Mouse (Mus musculus) adrenal gland, postnatal 25 days (tissue): ENCODE data around the gene Armc6. TPM values are rescaled to one million over a fixed set of nuclear protein-coding genes. Genes with fewer than 3 reads are reported as not detected.
"Not testable (repeated sequence)": the region's sequence is repeated elsewhere in the genome, so short reads cannot be mapped to it uniquely, and the experiment has no call there.

Source experiments
- DNase-seq: peaks from one replicate; pipeline ENCODE4 v3.0.0; 2021; ENCODE audit warnings: mixed read lengths
- total RNA-seq: library from RNA; stranded (reverse); gene quantifications from 2 replicates; pipeline ENCODE4 v1.2.3, GENCODE M21; 2021

Gene Armc6
- total RNA-seq, 1 experiment from 2014 or later = 11.3 TPM

- no peak for DNase-seq
These were observed 3.4 kb downstream of the Armc6 start for GRCm38 (mm10) chr8:70230837-70231236.

- no peak for DNase-seq
These were observed 6.3 kb downstream of the Armc6 start for GRCm38 (mm10) chr8:70227997-70228396.

GRCm38 (mm10) chr8:70223341-70223740, 10.9 kb downstream of the Armc6 start:
- peak; percentile 46 for DNase-seq

- no peak for DNase-seq
These were observed 12.2 kb downstream of the Armc6 start for GRCm38 (mm10) chr8:70222041-70222440.

- DNase-seq = no peak
These were observed 13.4 kb downstream of the Armc6 start for GRCm38 (mm10) chr8:70220911-70221310.

- peak; percentile 69 for DNase-seq
These were observed 13.9 kb downstream of the Armc6 start for GRCm38 (mm10) chr8:70220236-70220840.

- no peak for DNase-seq
These were observed 15.1 kb downstream of the Armc6 start for GRCm38 (mm10) chr8:70219107-70219684.

- no peak for DNase-seq
These were observed 16.8 kb downstream of the Armc6 start for GRCm38 (mm10) chr8:70217441-70217840.

- DNase-seq = peak; percentile 61
These were observed 17.7 kb downstream of the Armc6 start for GRCm38 (mm10) chr8:70216566-70216965.

- DNase-seq = not testable (repeated sequence)
These were observed 18.1 kb downstream of the Armc6 start for GRCm38 (mm10) chr8:70216161-70216560.

GRCm38 (mm10) chr8:70215092-70215491, 19.2 kb downstream of the Armc6 start:
- no peak for DNase-seq

GRCm38 (mm10) chr8:70214411-70214810, 19.9 kb downstream of the Armc6 start:
- DNase-seq = no peak

GRCm38 (mm10) chr8:70212112-70213055, 21.9 kb downstream of the Armc6 start, which contains the start of gene Slc25a42:
TSS of gene Slc25a42 (minus strand) at chr8:70212305.
- DNase-seq = peak; percentile 94

- peak; percentile 42 for DNase-seq
These were observed 22.5 kb downstream of the Armc6 start for GRCm38 (mm10) chr8:70211726-70212111.

- DNase-seq = no peak
These were observed 23.0 kb downstream of the Armc6 start for GRCm38 (mm10) chr8:70211275-70211674.

GRCm38 (mm10) chr8:70210538-70210937, 23.7 kb downstream of the Armc6 start:
- no peak for DNase-seq

GRCm38 (mm10) chr8:70208130-70208529, 26.1 kb downstream of the Armc6 start:
- DNase-seq = no peak

GRCm38 (mm10) chr8:70204757-70205156, 29.5 kb downstream of the Armc6 start:
- no peak for DNase-seq

- no peak for DNase-seq
These were observed 31.2 kb downstream of the Armc6 start for GRCm38 (mm10) chr8:70203072-70203471.

GRCm38 (mm10) chr8:70201417-70201816, 32.8 kb downstream of the Armc6 start:
- DNase-seq = no peak

- DNase-seq = no peak
These were observed 34.1 kb downstream of the Armc6 start for GRCm38 (mm10) chr8:70200098-70200681.

GRCm38 (mm10) chr8:70197603-70198002, 36.7 kb downstream of the Armc6 start:
- DNase-seq = no peak

GRCm38 (mm10) chr8:70195762-70196161, 38.5 kb downstream of the Armc6 start:
- DNase-seq = no peak
